ENCODE assay signal across 10 mouse cellular contexts in the genomic region with DNA sequence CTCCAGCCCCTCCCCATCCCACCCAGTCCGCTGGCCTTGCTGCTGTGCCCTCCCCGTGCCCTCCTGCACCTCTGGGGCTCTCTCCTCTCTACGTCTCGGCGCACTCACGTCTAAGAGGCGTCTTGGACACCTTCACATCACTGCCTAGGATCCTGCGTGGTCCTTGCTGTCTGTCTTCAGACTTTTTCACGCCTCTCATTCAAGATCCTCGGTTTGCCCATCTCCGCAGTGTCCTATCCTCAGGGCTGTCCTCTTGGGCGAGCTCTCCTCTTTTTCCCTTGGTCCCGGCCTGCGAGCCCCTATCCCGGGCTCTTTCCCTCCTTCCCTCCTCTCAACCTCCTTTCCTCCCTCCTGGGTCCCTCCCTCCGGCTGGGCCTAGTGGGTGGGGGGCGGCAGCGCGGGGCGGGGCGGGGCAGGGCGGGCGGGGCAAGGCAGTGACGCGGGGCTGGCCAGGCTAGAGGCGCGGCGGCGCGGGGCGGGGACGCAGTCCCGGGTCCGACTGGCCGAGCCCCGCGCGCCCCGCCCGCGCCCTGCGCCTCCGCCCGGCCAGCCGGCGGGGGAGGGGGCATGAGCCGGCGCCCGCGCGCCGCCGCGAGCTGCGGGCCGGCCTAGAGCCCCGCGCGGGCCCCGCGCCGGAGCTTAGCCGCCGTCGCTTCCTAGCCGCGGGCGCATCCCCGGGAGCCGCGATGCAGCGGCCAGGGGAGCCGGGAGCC. TPM values are rescaled to one million over a fixed set of nuclear protein-coding genes. Genes with fewer than 3 reads are reported as not detected.
A peak's percentile ranks its signal among the peaks of the same experiment; 100 is the strongest.
DNase-seq lines count a peak whose midpoint lies in the region; ATAC-seq and TF ChIP-seq lines count a peak whose summit lies in the region.
"Had no signal": no experiment of that assay in that cellular context is flagged by ENCODE, and none has a peak within 500 bp of the region (broad histone marks: within the 10 kb centered on the region; RNA-seq: fewer than 3 reads in every experiment).

Gene Barx1 (plus strand): TSS at position 568 of the 713 bp plus-strand sequence.

- peak within 1 kb of the TSS; percentile 48 for H3K4me3 ChIP-seq in heart, embryonic 15.5 days
- H3K4me3 ChIP-seq in heart, adult 2 months, result no peak within 1 kb of the TSS
- peak within 1 kb of the TSS; percentile 38 for H3K4me3 ChIP-seq in hindbrain, embryonic 16.5 days (ENCODE audit: low read length)
- H3K4me3 ChIP-seq in midbrain, embryonic 15.5 days, result peak within 1 kb of the TSS; percentile 32

- ATAC-seq in heart, embryonic 15.5 days (replicated peaks; ENCODE audit: insufficient number of reproducible peaks, insufficient read depth, low FRiP score, low read depth), result no peak
- no peak; the same call in 1 of the 2 replicates for ATAC-seq in hindbrain, embryonic 16.5 days
- ATAC-seq in midbrain, embryonic 15.5 days (replicated peaks), result no peak; the same call in 1 of the 2 replicates

- WGBS in heart, embryonic 15.5 days, result under 1% methylated on average over 47 of the region's 73 CpGs
- WGBS in heart, adult 2 months, result 1% methylated on average over 73 of the region's 73 CpGs
- WGBS in hindbrain, embryonic 16.5 days, result under 1% methylated on average over 58 of the region's 73 CpGs
- WGBS in midbrain, embryonic 15.5 days, result under 1% methylated on average over 51 of the region's 73 CpGs

- H3K27ac ChIP-seq in heart, embryonic 15.5 days, result no peak within 1 kb of the TSS
- no peak within 1 kb of the TSS for H3K27ac ChIP-seq in heart, adult 2 months
- no peak within 1 kb of the TSS for H3K27ac ChIP-seq in hindbrain, embryonic 16.5 days (ENCODE audit: low read depth, low read length)
- no peak within 1 kb of the TSS for H3K27ac ChIP-seq in midbrain, embryonic 15.5 days

- TF ChIP-seq POLR2A in heart, adult 2 months (IDR thresholded peaks at IDR 0.05; ENCODE audit: insufficient read depth, low read depth, low read length), result no peak

- peaks cover 52% of the 10 kb centered on the region for H3K4me1 ChIP-seq in heart, embryonic 15.5 days (replicated peaks)
- H3K4me1 ChIP-seq in heart, adult 2 months (ENCODE audit: control insufficient read depth, insufficient read depth, low read length), result peaks cover 3% of the 10 kb centered on the region
- H3K4me1 ChIP-seq in hindbrain, embryonic 16.5 days (ENCODE audit: control insufficient read depth, insufficient read depth, low read depth, low read length), result peaks cover 22% of the 10 kb centered on the region
- peaks cover 33% of the 10 kb centered on the region for H3K4me1 ChIP-seq in midbrain, embryonic 15.5 days

- no peaks in the 10 kb centered on the region for H3K9me3 ChIP-seq in heart, embryonic 15.5 days (replicated peaks)
- H3K9me3 ChIP-seq in hindbrain, embryonic 16.5 days (ENCODE audit: control insufficient read depth, low read length), result no peaks in the 10 kb centered on the region
- no peaks in the 10 kb centered on the region for H3K9me3 ChIP-seq in midbrain, embryonic 15.5 days

- no peaks in the 10 kb centered on the region for H3K79me2 ChIP-seq in heart, adult 2 months (replicated peaks; ENCODE audit: control insufficient read depth, insufficient read depth, low read length)

- H3K9ac ChIP-seq in heart, embryonic 15.5 days, result peak within 1 kb of the TSS; percentile 41
- H3K9ac ChIP-seq in heart, adult 2 months (ENCODE audit: low read depth, low read length), result no peak within 1 kb of the TSS
- peak within 1 kb of the TSS; percentile 51 for H3K9ac ChIP-seq in hindbrain, embryonic 16.5 days (ENCODE audit: low read depth, low read length)
- no peak within 1 kb of the TSS for H3K9ac ChIP-seq in midbrain, embryonic 15.5 days

- TF ChIP-seq CTCF in heart, adult 2 months (IDR thresholded peaks at IDR 0.05), result no peak

- intact Hi-C loops in heart, adult 2 months (cut with DNase I), result no loop called here

- TF ChIP-seq EP300 in heart, adult 2 months (IDR thresholded peaks at IDR 0.05; ENCODE audit: insufficient read depth, low read depth, low read length), result no peak

- H3K36me3 ChIP-seq in heart, embryonic 15.5 days, result no peaks in the 10 kb centered on the region
- H3K36me3 ChIP-seq in heart, adult 2 months (ENCODE audit: control insufficient read depth, insufficient read depth, low read length), result no peaks in the 10 kb centered on the region
- no peaks in the 10 kb centered on the region for H3K36me3 ChIP-seq in hindbrain, embryonic 16.5 days (ENCODE audit: control insufficient read depth, insufficient read depth, low read length)
- no peaks in the 10 kb centered on the region for H3K36me3 ChIP-seq in midbrain, embryonic 15.5 days (replicated peaks)

- H3K4me2 ChIP-seq in heart, embryonic 15.5 days, result peak within 1 kb of the TSS; percentile 85
- H3K4me2 ChIP-seq in hindbrain, embryonic 16.5 days (ENCODE audit: low read length), result peak within 1 kb of the TSS; percentile 66
- H3K4me2 ChIP-seq in midbrain, embryonic 15.5 days, result peak within 1 kb of the TSS; percentile 55

- DNase-seq in heart, adult 2 months, result no peak
- DNase-seq in embryo, embryonic 9.5 days (ENCODE audit: extremely low spot score), result peak; percentile 48
- no peak for DNase-seq in right cerebral cortex, postnatal 25 days
- no peak for DNase-seq in urinary bladder, adult 2 months (ENCODE audit: low spot score)
- no peak for DNase-seq in thymus, postnatal 36 days
- DNase-seq: gastrocnemius, postnatal 36 days had no signal

- H3K27me3 ChIP-seq in heart, embryonic 15.5 days, result peaks cover 99% of the 10 kb centered on the region
- H3K27me3 ChIP-seq in heart, adult 2 months (ENCODE audit: control insufficient read depth, insufficient read depth, low read length), result peaks cover 53% of the 10 kb centered on the region
- H3K27me3 ChIP-seq in hindbrain, embryonic 16.5 days (replicated peaks; ENCODE audit: control insufficient read depth, insufficient read depth, low read length), result peaks cover 58% of the 10 kb centered on the region
- peaks cover 81% of the 10 kb centered on the region for H3K27me3 ChIP-seq in midbrain, embryonic 15.5 days (replicated peaks)

RNA-seq across cellular contexts. Expression of gene Barx1, which starts in this region (rescaled TPM):
- polyA plus RNA-seq in heart, embryonic 15.5 days (2015; fragmentation: Nextera tagmentation; extraction: Ambion mirVana), result 0.20 and 0.48 TPM in 2 replicates
- not detected for total RNA-seq in heart, adult 2 months (2021)
- 0.14 TPM in 1 of 2 replicates, not detected in the other for polyA plus RNA-seq in heart, adult 2 months (2012; rRNA removed)
- 0.26 TPM in 1 of 2 replicates, not detected in the other for polyA plus RNA-seq in hindbrain, embryonic 16.5 days (2015; fragmentation: Nextera tagmentation; extraction: Ambion mirVana)
- not detected in 2 replicates for polyA plus RNA-seq in midbrain, embryonic 15.5 days (2015; fragmentation: Nextera tagmentation; extraction: Ambion mirVana)
- polyA plus RNA-seq in urinary bladder, adult 2 months (2012; rRNA removed), result not detected in 2 replicates
- total RNA-seq: gastrocnemius, postnatal 36 days; left cerebral cortex, postnatal 36 days had no signal

Comparison
In these comparisons a context has a peak if more than half of its experiments do, and no peak if none do; other contexts are left out.
1. H3K9ac ChIP-seq: peak in heart, embryonic 15.5 days (single experiment) and hindbrain, embryonic 16.5 days (single experiment); none in heart, adult 2 months (single experiment) and midbrain, embryonic 15.5 days (single experiment).
2. Peak in every context shown above with its lines, with median percentiles within 50 percentile points of each other: H3K4me2 ChIP-seq.